Mouse (Mus musculus): ENCODE measurements around the gene Il5. TPM values are rescaled to one million over a fixed set of nuclear protein-coding genes. Genes with fewer than 3 reads are reported as not detected.

Il5 gene
- not detected in 2 replicates for polyA plus RNA-seq (2015; fragmentation: Nextera tagmentation; extraction: Ambion mirVana)

DNA sequence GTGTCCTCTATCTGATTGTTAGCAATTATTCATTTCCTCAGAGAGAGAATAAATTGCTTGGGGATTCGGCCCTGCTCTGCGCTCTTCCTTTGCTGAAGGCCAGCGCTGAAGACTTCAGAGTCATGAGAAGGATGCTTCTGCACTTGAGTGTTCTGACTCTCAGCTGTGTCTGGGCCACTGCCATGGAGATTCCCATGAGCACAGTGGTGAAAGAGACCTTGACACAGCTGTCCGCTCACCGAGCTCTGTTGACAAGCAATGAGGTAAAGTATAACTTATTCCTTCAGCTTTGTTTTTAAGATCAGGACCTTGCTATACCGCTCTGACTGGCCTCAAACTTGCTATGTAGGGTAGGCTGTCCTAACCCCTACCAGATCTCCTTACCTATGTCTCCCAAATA is at the start of gene Il5:
Gene Il5, plus strand, starts transcription at position 80 of the 400 bp plus-strand sequence.
- Histone ChIP-seq H3K27ac (ENCODE audit: low read depth, low read length) (no peak within 1 kb of the TSS), H3K4me1 (ENCODE audit: control insufficient read depth, insufficient read depth, low read depth, low read length) (no peaks in the 10 kb centered on the region), H3K4me2 (ENCODE audit: low read length) (no peak within 1 kb of the TSS), H3K4me3 (ENCODE audit: low read length) (no peak within 1 kb of the TSS), H3K9me3 (ENCODE audit: control insufficient read depth, low read length) (no peaks in the 10 kb centered on the region), H3K27me3 (replicated peaks; ENCODE audit: control insufficient read depth, insufficient read depth, low read length) (no peaks in the 10 kb centered on the region), H3K9ac (ENCODE audit: low read depth, low read length) (no peak within 1 kb of the TSS), H3K36me3 (ENCODE audit: control insufficient read depth, insufficient read depth, low read length) (no peaks in the 10 kb centered on the region)
- WGBS: 85% methylated on average over 6 of the region's 6 CpGs
- ATAC-seq: no peak

DNA sequence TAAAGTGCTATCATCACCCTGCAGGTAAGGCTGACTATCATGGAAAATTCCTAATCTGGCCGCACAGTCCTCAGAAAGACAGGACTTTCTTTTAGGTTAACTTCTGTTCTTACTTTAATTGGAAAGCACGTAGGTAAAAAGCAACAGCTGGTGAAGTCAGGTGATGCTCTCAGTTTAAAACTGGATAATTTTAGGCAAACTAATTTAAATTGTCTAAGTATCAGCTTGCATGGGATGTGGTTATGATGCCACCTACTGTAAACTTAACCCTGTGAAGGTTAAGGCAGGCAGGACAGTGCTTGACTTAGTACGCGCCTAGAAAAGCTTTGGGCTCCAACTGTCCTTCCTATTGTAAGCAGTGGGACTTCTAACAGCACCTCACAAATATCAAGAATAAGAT is 49.2 kb upstream of the Il5 start:
- no peak overlapping the region for H3K9ac ChIP-seq (ENCODE audit: low read depth, low read length)
- no peak overlapping the region for H3K27ac ChIP-seq (ENCODE audit: low read depth, low read length)
- no peaks in the 10 kb centered on the region for H3K27me3 ChIP-seq (replicated peaks; ENCODE audit: control insufficient read depth, insufficient read depth, low read length)
- H3K4me3 ChIP-seq (ENCODE audit: low read length): no peak overlapping the region
- no peak overlapping the region for H3K4me2 ChIP-seq (ENCODE audit: low read length)
- H3K4me1 ChIP-seq (ENCODE audit: control insufficient read depth, insufficient read depth, low read depth, low read length): no peaks in the 10 kb centered on the region
- peaks cover 10% of the 10 kb centered on the region; the same call in 1 of the 2 replicates for H3K36me3 ChIP-seq (ENCODE audit: control insufficient read depth, insufficient read depth, low read length)
- H3K9me3 ChIP-seq (ENCODE audit: control insufficient read depth, low read length): no peaks in the 10 kb centered on the region
- ATAC-seq: no peak
- 96% methylated on average over 4 of the region's 4 CpGs for WGBS

DNA sequence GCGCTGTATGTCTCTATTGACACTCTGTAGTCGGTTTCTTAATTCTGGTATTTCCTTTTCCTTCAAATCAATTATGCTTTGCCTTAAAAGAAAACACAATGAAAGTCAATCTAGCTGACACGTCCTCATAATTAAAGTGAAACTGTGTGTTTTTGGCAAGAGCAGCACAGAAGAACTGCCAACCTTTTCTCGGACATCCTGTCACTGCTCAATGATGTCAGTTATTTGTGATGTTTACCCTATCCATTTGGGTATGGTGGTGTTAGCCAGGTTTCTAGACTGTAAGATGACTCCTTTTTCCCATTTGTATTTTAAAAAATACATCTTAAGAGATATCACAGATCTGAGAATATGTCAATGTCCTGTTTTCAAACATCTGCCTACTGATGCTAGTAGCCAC is 40.5 kb upstream of the Il5 start:
- WGBS: 90% methylated on average over 4 of the region's 4 CpGs
- ATAC-seq: no peak
- Histone ChIP-seq H3K4me2 (ENCODE audit: low read length) (no peak overlapping the region), H3K27me3 (replicated peaks; ENCODE audit: control insufficient read depth, insufficient read depth, low read length) (no peaks in the 10 kb centered on the region), H3K9me3 (ENCODE audit: control insufficient read depth, low read length) (no peaks in the 10 kb centered on the region), H3K36me3 (ENCODE audit: control insufficient read depth, insufficient read depth, low read length) (peaks cover 6% of the 10 kb centered on the region), H3K9ac (ENCODE audit: low read depth, low read length) (no peak overlapping the region), H3K4me3 (ENCODE audit: low read length) (no peak overlapping the region), H3K27ac (ENCODE audit: low read depth, low read length) (no peak overlapping the region), H3K4me1 (ENCODE audit: control insufficient read depth, insufficient read depth, low read depth, low read length) (no peaks in the 10 kb centered on the region)

DNA sequence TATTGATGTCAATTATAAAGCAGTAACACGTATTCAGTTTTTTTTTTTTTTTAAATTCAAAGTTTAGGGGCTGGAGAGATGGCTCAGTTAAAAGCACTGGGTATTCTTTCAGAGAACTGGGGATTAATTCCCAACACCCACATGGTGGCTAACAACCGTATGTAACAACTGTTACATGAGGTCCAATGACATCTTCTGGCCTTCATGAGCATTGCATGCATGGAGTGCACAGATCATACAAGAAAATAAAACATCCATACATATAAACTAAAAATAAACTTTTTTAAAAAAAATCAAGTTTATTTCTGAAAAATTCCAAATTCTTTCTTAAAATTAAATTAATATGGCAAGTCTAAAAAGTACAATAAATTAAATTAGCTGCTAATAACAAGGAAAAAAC is 38.9 kb upstream of the Il5 start:
- Histone ChIP-seq H3K36me3 (ENCODE audit: control insufficient read depth, insufficient read depth, low read length) (peaks cover 3% of the 10 kb centered on the region; the same call in 1 of the 2 replicates), H3K4me3 (ENCODE audit: low read length) (no peak overlapping the region), H3K9ac (ENCODE audit: low read depth, low read length) (no peak overlapping the region), H3K9me3 (ENCODE audit: control insufficient read depth, low read length) (no peaks in the 10 kb centered on the region), H3K4me1 (ENCODE audit: control insufficient read depth, insufficient read depth, low read depth, low read length) (no peaks in the 10 kb centered on the region), H3K27ac (ENCODE audit: low read depth, low read length) (no peak overlapping the region), H3K27me3 (replicated peaks; ENCODE audit: control insufficient read depth, insufficient read depth, low read length) (no peaks in the 10 kb centered on the region), H3K4me2 (ENCODE audit: low read length) (no peak overlapping the region)
- WGBS: 96% methylated on average over 2 of the region's 2 CpGs
- ATAC-seq: no peak

DNA sequence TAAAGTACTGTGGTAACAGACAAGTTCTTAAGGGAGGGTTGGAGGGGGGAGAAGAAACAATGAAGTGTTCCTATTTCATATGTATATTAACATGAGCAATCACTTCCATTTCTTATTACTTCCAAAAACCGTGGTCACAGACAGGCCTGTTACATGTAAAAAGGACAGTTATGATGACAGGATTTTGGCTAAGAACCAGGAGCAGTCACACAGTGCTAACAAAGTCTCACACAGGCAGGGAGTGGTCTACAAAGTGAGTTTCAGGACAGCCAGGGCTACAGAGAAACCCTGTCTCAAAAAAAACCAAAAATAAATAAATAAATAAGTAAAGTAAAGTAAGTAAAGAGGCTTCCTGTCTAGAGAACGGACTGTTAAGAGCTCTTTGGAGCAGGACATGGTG is 38.4 kb upstream of the Il5 start:
- no peaks in the 10 kb centered on the region for H3K4me1 ChIP-seq (ENCODE audit: control insufficient read depth, insufficient read depth, low read depth, low read length)
- no peak overlapping the region for H3K4me2 ChIP-seq (ENCODE audit: low read length)
- H3K9me3 ChIP-seq (ENCODE audit: control insufficient read depth, low read length): no peaks in the 10 kb centered on the region
- ATAC-seq: no peak
- no peaks in the 10 kb centered on the region for H3K27me3 ChIP-seq (replicated peaks; ENCODE audit: control insufficient read depth, insufficient read depth, low read length)
- 87% methylated on average over 2 of the region's 2 CpGs for WGBS
- peaks cover 3% of the 10 kb centered on the region; the same call in 1 of the 2 replicates for H3K36me3 ChIP-seq (ENCODE audit: control insufficient read depth, insufficient read depth, low read length)
- no peak overlapping the region for H3K9ac ChIP-seq (ENCODE audit: low read depth, low read length)
- no peak overlapping the region for H3K27ac ChIP-seq (ENCODE audit: low read depth, low read length)
- no peak overlapping the region for H3K4me3 ChIP-seq (ENCODE audit: low read length)

DNA sequence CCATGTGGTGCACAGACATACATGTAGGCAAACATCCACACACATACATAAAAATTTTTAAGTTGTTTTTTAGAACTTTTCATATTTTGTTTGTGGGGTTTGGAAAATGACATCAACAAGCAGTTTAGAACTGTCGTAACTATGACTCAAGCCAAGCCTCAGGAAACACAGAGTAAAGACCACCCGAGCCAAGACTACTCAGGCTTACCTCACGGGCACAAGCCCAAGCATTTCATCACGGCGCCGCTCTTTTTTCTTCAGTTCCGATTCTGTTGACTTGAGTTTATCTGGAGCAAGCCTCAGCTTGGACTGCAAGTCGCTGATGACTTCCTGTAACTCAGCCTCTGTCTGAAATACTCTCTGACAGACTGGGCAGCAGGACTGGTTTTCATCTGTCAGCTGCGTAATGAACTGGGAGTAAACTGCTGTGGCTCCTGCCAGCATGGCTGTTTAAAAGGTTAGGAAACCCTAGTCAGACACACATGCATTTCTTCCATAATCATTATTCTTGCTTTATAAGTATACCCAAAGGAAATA is 37.5 kb upstream of the Il5 start:
- H3K4me2 ChIP-seq (ENCODE audit: low read length): no peak overlapping the region
- ATAC-seq: no peak
- H3K27me3 ChIP-seq (replicated peaks; ENCODE audit: control insufficient read depth, insufficient read depth, low read length): no peaks in the 10 kb centered on the region
- H3K36me3 ChIP-seq (ENCODE audit: control insufficient read depth, insufficient read depth, low read length): peaks cover 3% of the 10 kb centered on the region; the same call in 1 of the 2 replicates
- no peak overlapping the region for H3K4me3 ChIP-seq (ENCODE audit: low read length)
- H3K4me1 ChIP-seq (ENCODE audit: control insufficient read depth, insufficient read depth, low read depth, low read length): no peaks in the 10 kb centered on the region
- 96% methylated on average over 9 of the region's 9 CpGs for WGBS
- no peak overlapping the region for H3K9ac ChIP-seq (ENCODE audit: low read depth, low read length)
- no peaks in the 10 kb centered on the region for H3K9me3 ChIP-seq (ENCODE audit: control insufficient read depth, low read length)
- no peak overlapping the region for H3K27ac ChIP-seq (ENCODE audit: low read depth, low read length)

DNA sequence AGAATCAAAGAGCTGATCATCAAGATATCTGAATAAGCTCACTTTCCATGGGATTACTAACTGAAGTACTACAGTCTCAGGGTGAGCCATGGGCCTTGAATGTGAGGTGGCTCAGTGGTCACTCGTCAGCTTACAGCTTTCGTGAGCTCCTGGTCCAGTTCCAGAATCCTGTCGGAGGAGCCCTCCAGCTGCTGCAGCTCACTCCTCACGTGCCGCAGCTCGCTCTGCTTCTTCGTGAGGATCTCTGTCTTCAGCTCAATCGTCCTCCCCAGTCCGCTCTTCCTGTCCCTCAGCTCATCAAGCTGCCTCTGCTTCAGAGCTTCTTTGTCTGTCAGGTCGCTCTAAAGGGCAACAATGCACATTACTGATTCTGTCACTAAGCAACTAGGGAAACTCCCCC is 28.6 kb upstream of the Il5 start:
- H3K9ac ChIP-seq (ENCODE audit: low read depth, low read length): no peak overlapping the region

DNA sequence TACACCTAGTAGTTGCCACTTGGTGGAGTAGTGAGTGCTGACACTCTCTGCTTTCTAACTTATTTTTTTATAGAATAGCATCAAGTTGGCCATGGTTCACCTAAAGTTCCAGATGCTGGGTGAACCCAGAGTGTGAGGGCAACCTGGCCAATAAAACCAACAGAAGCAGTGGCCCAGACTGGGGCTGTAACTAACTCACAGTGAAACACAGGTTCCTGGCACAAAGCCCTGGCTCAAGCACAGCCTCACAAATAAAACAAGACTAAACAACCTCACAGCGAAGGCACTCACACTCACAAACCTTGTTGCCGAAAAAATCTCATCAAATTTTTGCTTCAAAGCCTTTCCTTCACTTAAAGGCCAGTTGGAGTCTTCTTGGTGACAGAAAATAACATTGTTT is 22.1 kb upstream of the Il5 start:
- no peak overlapping the region for H3K4me3 ChIP-seq (ENCODE audit: low read length)
- ATAC-seq: no peak
- 86% methylated on average over 2 of the region's 2 CpGs for WGBS
- no peaks in the 10 kb centered on the region for H3K4me1 ChIP-seq (ENCODE audit: control insufficient read depth, insufficient read depth, low read depth, low read length)
- no peak overlapping the region for H3K4me2 ChIP-seq (ENCODE audit: low read length)
- H3K27ac ChIP-seq (ENCODE audit: low read depth, low read length): no peak overlapping the region
- H3K9me3 ChIP-seq (ENCODE audit: control insufficient read depth, low read length): no peaks in the 10 kb centered on the region
- H3K27me3 ChIP-seq (replicated peaks; ENCODE audit: control insufficient read depth, insufficient read depth, low read length): no peaks in the 10 kb centered on the region
- H3K36me3 ChIP-seq (ENCODE audit: control insufficient read depth, insufficient read depth, low read length): no peaks in the 10 kb centered on the region; the same call in 1 of the 2 replicates
- no peak overlapping the region for H3K9ac ChIP-seq (ENCODE audit: low read depth, low read length)

More for the DNA sequence above, 28.6 kb upstream of the Il5 start:
- Histone ChIP-seq H3K36me3 (ENCODE audit: control insufficient read depth, insufficient read depth, low read length) (no peaks in the 10 kb centered on the region; the same call in 1 of the 2 replicates), H3K9me3 (ENCODE audit: control insufficient read depth, low read length) (no peaks in the 10 kb centered on the region), H3K4me2 (ENCODE audit: low read length) (peak overlapping the region; percentile 29; the same call in 1 of the 2 replicates), H3K4me1 (ENCODE audit: control insufficient read depth, insufficient read depth, low read depth, low read length) (no peaks in the 10 kb centered on the region), H3K27ac (ENCODE audit: low read depth, low read length) (no peak overlapping the region), H3K27me3 (replicated peaks; ENCODE audit: control insufficient read depth, insufficient read depth, low read length) (no peaks in the 10 kb centered on the region), H3K4me3 (ENCODE audit: low read length) (no peak overlapping the region)
- no peak for ATAC-seq
- WGBS: 31% methylated on average over 10 of the region's 10 CpGs

DNA sequence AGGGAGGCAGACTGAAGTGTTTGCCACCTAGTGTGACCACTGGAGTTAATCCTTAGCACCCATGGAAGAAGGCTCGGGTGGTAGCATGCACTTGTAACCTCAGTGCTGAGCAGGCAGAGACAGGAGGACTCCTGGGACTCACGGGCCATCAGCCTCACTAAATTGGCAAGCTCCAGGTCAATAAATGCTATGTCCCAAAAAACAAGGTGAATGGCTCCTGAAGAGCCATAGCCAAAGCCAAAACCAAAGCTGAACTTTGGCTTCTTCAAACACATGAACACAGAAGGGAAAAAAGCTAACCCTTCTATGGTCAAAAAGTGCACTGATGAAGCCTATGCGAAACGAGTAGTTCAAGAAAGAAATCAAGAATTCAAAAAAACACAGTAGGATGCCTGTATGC is 21.2 kb upstream of the Il5 start:
- ATAC-seq: no peak
- no peak overlapping the region for H3K9ac ChIP-seq (ENCODE audit: low read depth, low read length)
- no peak overlapping the region for H3K27ac ChIP-seq (ENCODE audit: low read depth, low read length)
- WGBS: 87% methylated on average over 4 of the region's 4 CpGs
- H3K27me3 ChIP-seq (replicated peaks; ENCODE audit: control insufficient read depth, insufficient read depth, low read length): no peaks in the 10 kb centered on the region
- no peaks in the 10 kb centered on the region for H3K4me1 ChIP-seq (ENCODE audit: control insufficient read depth, insufficient read depth, low read depth, low read length)
- H3K9me3 ChIP-seq (ENCODE audit: control insufficient read depth, low read length): no peaks in the 10 kb centered on the region
- H3K4me2 ChIP-seq (ENCODE audit: low read length): no peak overlapping the region
- H3K36me3 ChIP-seq (ENCODE audit: control insufficient read depth, insufficient read depth, low read length): no peaks in the 10 kb centered on the region; the same call in 1 of the 2 replicates
- H3K4me3 ChIP-seq (ENCODE audit: low read length): no peak overlapping the region

Data from hindbrain, embryonic 16.5 days (tissue).